ENCODE assay signal across 9 mouse cellular contexts in genomic region chr10:125328331-125329063, GRCm38 (mm10).
DNase-seq lines count a peak whose midpoint lies in the region; ATAC-seq and TF ChIP-seq lines count a peak whose summit lies in the region.
"Had no signal": no experiment of that assay in that cellular context is flagged by ENCODE, and none has a peak within 500 bp of the region (broad histone marks: within the 10 kb centered on the region; RNA-seq: fewer than 3 reads in every experiment).

No protein-coding gene starts in this region.

- H3K36me3 ChIP-seq in forebrain, embryonic 11.5 days (ENCODE audit: control insufficient read depth, insufficient read depth, low read length): no peaks in the 10 kb centered on the region
- no peaks in the 10 kb centered on the region for H3K36me3 ChIP-seq in forebrain, embryonic 15.5 days
- H3K36me3 ChIP-seq in intestine, embryonic 15.5 days: no peaks in the 10 kb centered on the region
- no peaks in the 10 kb centered on the region for H3K36me3 ChIP-seq in liver, adult 2 months (ENCODE audit: control insufficient read depth, insufficient read depth, low read length)

- ATAC-seq in forebrain, embryonic 11.5 days (replicated peaks; ENCODE audit: low FRiP score): peak; percentile 62
- no peak; the same call in 1 of the 2 replicates for ATAC-seq in forebrain, embryonic 15.5 days (replicated peaks)
- peak; percentile 85 for ATAC-seq in intestine, embryonic 15.5 days

- no peak overlapping the region for H3K27ac ChIP-seq in forebrain, embryonic 11.5 days (ENCODE audit: low read depth, low read length)
- H3K27ac ChIP-seq in forebrain, embryonic 15.5 days (replicated peaks): no peak overlapping the region
- no peak overlapping the region for H3K27ac ChIP-seq in intestine, embryonic 15.5 days
- peak overlapping the region; percentile 28; the same call in 1 of the 2 replicates for H3K27ac ChIP-seq in liver, adult 2 months (replicated peaks; ENCODE audit: insufficient read depth, low read depth, low read length)
- H3K27ac ChIP-seq: macrophage had no signal

- TF ChIP-seq CTCF in brain, embryonic 14.5 days (IDR thresholded peaks at IDR 0.05; ENCODE audit: borderline replicate concordance, extremely low read depth, insufficient read depth, insufficient read length): no peak
- no peak for TF ChIP-seq CTCF in liver, adult 2 months (IDR thresholded peaks at IDR 0.05; ENCODE audit: low read depth, low read length)

- no peak overlapping the region for H3K9ac ChIP-seq in forebrain, embryonic 11.5 days (ENCODE audit: low read length)
- H3K9ac ChIP-seq in forebrain, embryonic 15.5 days (replicated peaks): no peak overlapping the region
- H3K9ac ChIP-seq in intestine, embryonic 15.5 days: no peak overlapping the region
- peak overlapping the region; percentile 15; the same call in 1 of the 2 replicates for H3K9ac ChIP-seq in liver, adult 2 months (ENCODE audit: low read depth, low read length)

- H3K4me2 ChIP-seq in forebrain, embryonic 11.5 days (ENCODE audit: low read depth, low read length, severe bottlenecking): no peak overlapping the region
- no peak overlapping the region for H3K4me2 ChIP-seq in forebrain, embryonic 15.5 days (replicated peaks)
- H3K4me2 ChIP-seq in intestine, embryonic 15.5 days (replicated peaks): peak overlapping the region; percentile 53

- H3K9me3 ChIP-seq in forebrain, embryonic 11.5 days (ENCODE audit: control insufficient read depth, low read length): no peaks in the 10 kb centered on the region
- no peaks in the 10 kb centered on the region for H3K9me3 ChIP-seq in forebrain, embryonic 15.5 days
- no peaks in the 10 kb centered on the region for H3K9me3 ChIP-seq in intestine, embryonic 15.5 days

- H3K27me3 ChIP-seq in forebrain, embryonic 11.5 days (ENCODE audit: control insufficient read depth, insufficient read depth, low read length): no peaks in the 10 kb centered on the region
- no peaks in the 10 kb centered on the region for H3K27me3 ChIP-seq in forebrain, embryonic 15.5 days
- no peaks in the 10 kb centered on the region for H3K27me3 ChIP-seq in intestine, embryonic 15.5 days (replicated peaks)
- no peaks in the 10 kb centered on the region for H3K27me3 ChIP-seq in liver, adult 2 months (ENCODE audit: control insufficient read depth, insufficient read depth, low read length)

- TF ChIP-seq POLR2A in brain, embryonic 14.5 days (IDR thresholded peaks at IDR 0.05; ENCODE audit: borderline replicate concordance, extremely low read depth, insufficient read depth, insufficient read length, poor library complexity, severe bottlenecking): no peak
- no peak for TF ChIP-seq POLR2A in liver, adult 2 months (IDR thresholded peaks at IDR 0.05; ENCODE audit: extremely low read depth, insufficient read depth, low read length)

- no peak for DNase-seq in forebrain, embryonic 11.5 days (ENCODE audit: low spot score)
- DNase-seq in brain, embryonic 14.5 days (ENCODE audit: low read depth): peak; percentile 45
- peak; percentile 94 for DNase-seq in liver, adult 2 months (ENCODE audit: extremely low read depth, low read depth, low spot score)
- no peak for DNase-seq in gastrocnemius, adult 8-10 months (ENCODE audit: low spot score in 2 of 2)
- no peak for DNase-seq in layer of hippocampus, adult 8-10 months (ENCODE audit: low spot score in 2 of 2)
- DNase-seq in retina, embryonic 14.5 days (ENCODE audit: low spot score): no peak

- 57% methylated on average over 16 of the region's 16 CpGs for WGBS in forebrain, embryonic 11.5 days
- 39% methylated on average over 16 of the region's 16 CpGs for WGBS in forebrain, embryonic 15.5 days
- 8% methylated on average over 16 of the region's 16 CpGs for WGBS in intestine, embryonic 15.5 days
- 19% methylated on average over 16 of the region's 16 CpGs for WGBS in liver, adult 2 months

- peaks cover 2% of the 10 kb centered on the region; the same call in 1 of the 2 replicates for H3K79me2 ChIP-seq in liver, adult 2 months (ENCODE audit: control insufficient read depth, insufficient read depth, low read length)

- H3K4me3 ChIP-seq in forebrain, embryonic 11.5 days (ENCODE audit: low read depth, low read length): no peak overlapping the region
- H3K4me3 ChIP-seq in forebrain, embryonic 15.5 days: no peak overlapping the region
- H3K4me3 ChIP-seq in intestine, embryonic 15.5 days (replicated peaks): peak overlapping the region; percentile 11
- peak overlapping the region; percentile 41; the same call in 1 of the 2 replicates for H3K4me3 ChIP-seq in liver, adult 2 months (ENCODE audit: insufficient read depth, low read depth, low read length)

- H3K4me1 ChIP-seq in forebrain, embryonic 11.5 days (replicated peaks; ENCODE audit: control insufficient read depth, insufficient read depth, low read length): peaks cover 3% of the 10 kb centered on the region; the same call in 1 of the 2 replicates
- peaks cover 12% of the 10 kb centered on the region for H3K4me1 ChIP-seq in forebrain, embryonic 15.5 days
- peaks cover 7% of the 10 kb centered on the region; the same call in 1 of the 2 replicates for H3K4me1 ChIP-seq in intestine, embryonic 15.5 days (replicated peaks)
- peaks cover 16% of the 10 kb centered on the region for H3K4me1 ChIP-seq in liver, adult 2 months (ENCODE audit: control insufficient read depth, insufficient read depth, low read length)

Comparison
In these comparisons a context has a peak if more than half of its experiments do, and no peak if none do; other contexts are left out.
1. DNase-seq: peak in brain, embryonic 14.5 days (single experiment) and liver, adult 2 months (single experiment); none in forebrain, embryonic 11.5 days (single experiment), gastrocnemius, adult 8-10 months (0 of 2), layer of hippocampus, adult 8-10 months (0 of 2) and retina, embryonic 14.5 days (single experiment).
2. H3K4me3 ChIP-seq: peak in intestine, embryonic 15.5 days (single experiment) and liver, adult 2 months (single experiment); none in forebrain, embryonic 11.5 days (single experiment) and forebrain, embryonic 15.5 days (single experiment).